Mouse (Mus musculus): ENCODE results near the gene Wipf1. TPM values are rescaled to one million over a fixed set of nuclear protein-coding genes. Genes with fewer than 3 reads are reported as not detected.
"Not testable (repeated sequence)": the region's sequence is repeated elsewhere in the genome, so short reads cannot be mapped to it uniquely, and the experiment has no call there.

Gene Wipf1
- polyA plus RNA-seq, 1 experiment from 2014 or later = 10.1 TPM

DNA sequence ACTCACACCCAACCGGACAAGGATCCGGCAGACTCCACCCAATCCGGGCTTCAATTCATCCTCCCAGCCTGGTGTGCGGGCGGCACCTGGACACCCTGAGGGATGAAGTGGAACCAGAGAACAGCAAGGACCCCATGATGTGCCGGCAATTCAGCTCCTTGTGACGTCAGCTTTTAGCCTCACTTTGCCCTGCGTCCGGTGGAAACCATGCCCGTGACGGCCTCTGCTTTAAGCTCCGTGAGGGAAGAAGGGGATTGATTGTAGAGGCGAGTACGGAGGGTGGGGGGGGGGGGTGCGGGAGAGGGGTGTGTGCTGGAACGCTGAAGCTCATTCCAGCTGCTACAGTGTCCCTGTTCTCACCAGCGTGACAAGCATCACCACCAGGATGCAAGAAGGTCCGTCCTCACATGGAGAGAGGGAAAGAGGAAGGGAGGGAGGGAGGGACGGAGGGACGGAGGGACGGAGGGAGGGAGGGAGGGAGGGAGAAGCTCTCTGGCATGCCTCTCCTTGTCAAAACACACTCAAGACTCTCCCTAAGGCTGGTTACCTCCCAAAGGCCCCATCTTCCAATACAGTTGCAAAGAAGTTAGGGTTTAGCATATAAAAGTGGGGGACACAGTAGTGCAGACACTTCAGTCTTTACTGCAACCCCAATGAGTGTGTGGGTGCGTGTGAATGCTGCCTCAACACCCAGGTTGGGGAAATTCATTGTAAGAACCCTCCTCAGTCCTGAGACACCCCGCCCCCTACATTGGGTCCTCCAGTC lies 31.5 kb upstream of the Wipf1 start:
- Histone ChIP-seq H3K9me3 (no peaks in the 10 kb centered on the region), H3K27ac (no peak overlapping the region), H3K4me2 (replicated peaks) (peak overlapping the region; percentile 80), H3K27me3 (replicated peaks) (no peaks in the 10 kb centered on the region), H3K4me3 (replicated peaks) (peak overlapping the region; percentile 38), H3K4me1 (replicated peaks) (0 out of 2 replicates have a peak, but pooled peaks cover 5% of the 10 kb centered on the region), H3K36me3 (no peaks in the 10 kb centered on the region), H3K9ac (0 out of 2 replicates have a peak overlapping the region, but pooled peaks have one; percentile 3)
- 2% methylated on average over 20 of the region's 23 CpGs for WGBS
- ATAC-seq = peak; percentile 57

DNA sequence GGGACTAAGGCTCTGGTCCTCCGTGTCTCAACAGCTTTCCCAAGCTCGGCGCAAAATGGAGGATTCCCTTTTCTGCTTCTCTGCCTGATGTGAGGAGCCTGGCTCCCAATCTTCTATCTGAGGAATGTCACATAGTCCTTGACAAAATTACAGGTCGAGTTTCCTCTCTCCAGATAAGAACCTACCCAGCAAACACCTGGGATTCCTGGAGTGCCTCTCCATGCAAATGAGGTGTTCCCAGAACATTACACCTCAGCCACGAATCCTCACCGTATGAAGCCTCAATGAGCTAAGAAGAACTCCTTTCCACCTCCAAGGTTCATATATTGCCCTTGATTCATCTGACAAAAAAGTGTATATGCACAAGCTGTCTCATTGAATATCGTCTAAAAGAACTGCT lies 30.9 kb upstream of the Wipf1 start:
- no peak overlapping the region for H3K27ac ChIP-seq
- H3K9me3 ChIP-seq = no peaks in the 10 kb centered on the region
- H3K36me3 ChIP-seq = no peaks in the 10 kb centered on the region
- peak overlapping the region; percentile 38 for H3K4me3 ChIP-seq (replicated peaks)
- peak overlapping the region; percentile 80 for H3K4me2 ChIP-seq (replicated peaks)
- H3K27me3 ChIP-seq (replicated peaks) = no peaks in the 10 kb centered on the region
- 43% methylated on average over 7 of the region's 7 CpGs for WGBS
- no peak overlapping the region for H3K9ac ChIP-seq
- H3K4me1 ChIP-seq (replicated peaks) = 0 out of 2 replicates have a peak, but pooled peaks cover 5% of the 10 kb centered on the region
- no peak for ATAC-seq

DNA sequence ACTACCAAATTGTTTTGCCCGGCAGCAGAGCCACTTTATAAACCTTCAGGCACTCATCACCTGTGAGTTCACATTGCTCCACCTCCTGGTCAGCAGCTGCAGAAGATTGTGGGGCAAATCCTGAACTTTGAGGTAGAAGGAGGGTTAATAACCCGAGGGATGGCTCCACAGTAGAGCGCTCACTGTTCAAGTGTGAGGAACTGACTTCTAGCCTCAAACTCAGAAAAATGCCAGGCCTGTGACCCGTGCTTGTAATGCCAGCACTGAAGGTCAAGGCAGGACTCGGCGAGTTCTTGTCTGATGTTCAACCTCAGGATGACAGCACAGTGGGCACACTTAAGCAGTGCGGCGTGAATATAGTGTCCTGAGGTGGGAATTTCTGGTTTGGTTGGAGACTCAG lies 28.4 kb upstream of the Wipf1 start:
- no peaks in the 10 kb centered on the region for H3K9me3 ChIP-seq
- H3K36me3 ChIP-seq = no peaks in the 10 kb centered on the region
- no peak for ATAC-seq
- 80% methylated on average over 8 of the region's 8 CpGs for WGBS
- no peak overlapping the region for H3K9ac ChIP-seq
- no peak overlapping the region for H3K27ac ChIP-seq
- H3K4me1 ChIP-seq (replicated peaks) = 0 out of 2 replicates have a peak, but pooled peaks cover 5% of the 10 kb centered on the region
- no peak overlapping the region for H3K4me3 ChIP-seq (replicated peaks)
- no peaks in the 10 kb centered on the region for H3K27me3 ChIP-seq (replicated peaks)
- H3K4me2 ChIP-seq (replicated peaks) = no peak overlapping the region

DNA sequence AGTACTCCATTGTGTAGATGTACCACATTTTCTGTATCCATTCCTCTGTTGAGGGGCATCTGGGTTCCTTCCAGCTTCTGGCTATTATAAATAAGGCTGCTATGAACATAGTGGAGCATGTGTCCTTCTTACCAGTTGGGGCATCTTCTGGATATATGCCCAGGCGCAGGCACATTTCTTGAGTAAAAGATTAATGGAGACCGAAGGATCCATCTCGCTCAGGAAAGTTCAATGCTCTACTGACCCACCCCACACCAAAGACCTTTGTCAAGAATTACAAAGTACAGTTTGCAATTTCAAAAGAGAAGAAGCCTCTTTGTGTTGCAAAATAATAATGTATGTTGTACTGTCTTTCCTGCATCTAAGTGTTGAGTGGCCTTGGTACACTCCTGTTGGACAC lies 27.5 kb upstream of the Wipf1 start:
- not testable (repeated sequence) for H3K36me3 ChIP-seq; H3K4me1 ChIP-seq (replicated peaks); H3K4me2 ChIP-seq (replicated peaks); H3K27me3 ChIP-seq (replicated peaks); H3K9me3 ChIP-seq; H3K27ac ChIP-seq; H3K9ac ChIP-seq; H3K4me3 ChIP-seq (replicated peaks); ATAC-seq
- WGBS = 95% methylated on average over 3 of the region's 3 CpGs

DNA sequence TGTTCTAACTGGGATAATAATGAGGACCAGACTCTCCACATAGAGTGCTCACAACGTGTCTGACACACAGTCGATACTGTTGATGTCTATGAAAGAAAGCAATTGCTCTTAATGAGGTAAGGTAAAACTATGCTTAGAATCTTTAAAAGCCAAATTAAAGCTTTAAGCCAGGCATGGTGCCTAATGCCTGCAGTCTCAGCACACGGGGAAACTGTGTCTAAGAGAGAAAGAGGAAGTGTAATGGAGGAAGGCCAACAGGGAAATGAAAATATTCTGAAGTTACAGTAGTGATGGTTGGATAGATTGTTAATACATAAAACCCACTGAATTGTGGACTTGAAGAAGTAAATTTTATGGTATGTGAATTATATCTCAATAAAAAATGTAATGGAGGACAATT lies 24.9 kb upstream of the Wipf1 start:
- Histone ChIP-seq H3K9me3 (no peaks in the 10 kb centered on the region), H3K4me1 (replicated peaks) (no peaks in the 10 kb centered on the region), H3K9ac (no peak overlapping the region), H3K4me2 (replicated peaks) (no peak overlapping the region), H3K4me3 (replicated peaks) (no peak overlapping the region), H3K36me3 (no peaks in the 10 kb centered on the region), H3K27me3 (replicated peaks) (no peaks in the 10 kb centered on the region), H3K27ac (no peak overlapping the region)
- 78% methylated on average over 3 of the region's 3 CpGs for WGBS
- no peak for ATAC-seq

DNA sequence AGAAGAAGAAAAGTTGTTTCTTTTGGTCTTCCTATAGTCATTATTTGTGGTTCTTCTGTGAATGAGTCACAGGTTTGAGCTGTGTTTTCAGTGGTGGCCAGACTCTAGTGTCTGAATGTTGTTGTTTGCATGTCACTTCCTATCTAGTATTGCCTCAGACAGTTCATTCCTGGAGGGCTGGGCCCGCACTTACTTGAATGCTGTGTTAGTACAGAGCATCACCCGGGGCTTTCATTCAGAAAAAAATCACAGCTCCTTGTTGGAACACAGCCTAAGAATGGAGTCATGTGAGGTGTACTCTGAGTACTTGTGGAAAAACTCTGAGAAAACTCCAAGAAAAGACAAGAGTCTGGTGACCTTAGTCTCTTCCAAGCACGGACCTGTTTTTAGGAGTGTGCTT lies 23.4 kb upstream of the Wipf1 start:
- H3K9ac ChIP-seq = no peak overlapping the region
- H3K27me3 ChIP-seq (replicated peaks) = no peaks in the 10 kb centered on the region
- H3K36me3 ChIP-seq = no peaks in the 10 kb centered on the region
- no peaks in the 10 kb centered on the region for H3K9me3 ChIP-seq
- no peak for ATAC-seq
- no peak overlapping the region for H3K4me3 ChIP-seq (replicated peaks)
- no peak overlapping the region for H3K27ac ChIP-seq
- no peaks in the 10 kb centered on the region for H3K4me1 ChIP-seq (replicated peaks)
- 73% methylated on average over 3 of the region's 3 CpGs for WGBS
- H3K4me2 ChIP-seq (replicated peaks) = no peak overlapping the region

DNA sequence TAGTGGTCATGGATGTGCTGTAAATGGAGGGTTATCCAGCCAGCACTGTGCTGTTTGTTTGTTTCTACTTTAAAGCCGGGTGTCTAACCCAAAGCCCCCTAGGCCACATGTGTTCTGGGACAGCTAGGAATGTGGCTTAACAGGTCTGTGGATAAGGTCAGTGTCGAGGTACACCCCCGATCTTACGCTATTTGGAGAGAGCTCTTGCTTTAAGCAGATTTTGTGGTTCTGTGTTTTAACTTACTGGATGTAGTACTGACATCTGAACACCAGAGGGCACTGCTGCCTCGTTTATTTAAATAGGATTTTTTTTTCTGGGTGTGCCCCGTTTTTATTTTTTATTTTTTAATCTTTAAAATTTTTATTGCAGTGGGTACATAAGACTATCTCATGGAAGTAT lies 21.2 kb upstream of the Wipf1 start:
- no peak overlapping the region for H3K4me3 ChIP-seq (replicated peaks)
- no peak overlapping the region for H3K9ac ChIP-seq
- no peaks in the 10 kb centered on the region for H3K36me3 ChIP-seq
- WGBS = 15% methylated on average over 6 of the region's 6 CpGs
- H3K27me3 ChIP-seq (replicated peaks) = no peaks in the 10 kb centered on the region
- no peaks in the 10 kb centered on the region for H3K4me1 ChIP-seq (replicated peaks)
- H3K27ac ChIP-seq = no peak overlapping the region
- no peak overlapping the region for H3K4me2 ChIP-seq (replicated peaks)
- no peak for ATAC-seq
- H3K9me3 ChIP-seq = no peaks in the 10 kb centered on the region

DNA sequence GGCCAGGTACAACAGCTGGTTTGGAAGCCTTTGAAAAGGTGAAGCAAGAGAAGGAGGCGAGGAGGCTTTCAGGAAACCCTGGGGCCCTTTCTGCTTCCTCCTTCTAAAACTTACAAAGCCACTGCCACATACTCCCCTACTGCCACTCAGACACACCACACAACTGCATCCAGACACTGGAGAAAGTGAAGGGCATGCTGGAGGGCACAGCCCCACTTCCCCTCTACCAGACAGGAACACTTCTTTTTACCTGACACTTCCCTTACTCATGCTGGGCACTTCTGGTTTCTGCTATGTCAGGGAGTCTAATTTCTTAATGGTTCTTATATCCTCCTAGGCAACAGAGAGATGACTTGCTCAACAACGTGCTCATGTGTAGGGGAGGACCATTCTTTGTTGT lies 19.0 kb upstream of the Wipf1 start:
- Histone ChIP-seq H3K27me3 (replicated peaks) (no peaks in the 10 kb centered on the region; the same call in 1 of the 2 replicates), H3K4me2 (replicated peaks) (no peak overlapping the region), H3K9ac (no peak overlapping the region), H3K4me1 (replicated peaks) (no peaks in the 10 kb centered on the region), H3K36me3 (no peaks in the 10 kb centered on the region), H3K27ac (no peak overlapping the region), H3K9me3 (no peaks in the 10 kb centered on the region), H3K4me3 (replicated peaks) (no peak overlapping the region)
- WGBS = 73% methylated on average over 2 of the region's 2 CpGs
- ATAC-seq = no peak

DNA sequence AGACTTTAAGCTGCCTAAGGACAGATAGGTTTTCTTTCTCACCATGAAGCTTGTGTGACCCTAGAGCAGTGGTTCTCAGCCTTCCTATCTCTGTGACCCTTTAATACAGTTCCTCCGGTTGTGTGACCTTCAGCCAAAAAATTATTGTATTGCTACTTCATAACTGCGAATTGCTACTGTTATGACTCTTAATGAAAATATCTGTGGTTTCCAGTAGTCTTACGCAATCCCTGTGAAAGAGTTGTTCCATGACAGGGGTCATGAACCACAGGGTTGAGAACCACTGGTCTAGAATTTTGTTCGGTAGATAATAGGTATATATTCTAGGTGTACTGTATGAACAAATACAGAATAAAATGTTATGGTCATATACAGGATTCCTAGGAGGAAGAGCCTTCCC lies 17.7 kb upstream of the Wipf1 start:
- Histone ChIP-seq H3K27ac (no peak overlapping the region), H3K9ac (no peak overlapping the region), H3K4me2 (replicated peaks) (no peak overlapping the region), H3K27me3 (replicated peaks) (no peaks in the 10 kb centered on the region; the same call in 1 of the 2 replicates), H3K36me3 (no peaks in the 10 kb centered on the region), H3K4me1 (replicated peaks) (no peaks in the 10 kb centered on the region), H3K4me3 (replicated peaks) (no peak overlapping the region), H3K9me3 (no peaks in the 10 kb centered on the region)
- ATAC-seq = no peak
- 89% methylated on average over 4 of the region's 4 CpGs for WGBS

DNA sequence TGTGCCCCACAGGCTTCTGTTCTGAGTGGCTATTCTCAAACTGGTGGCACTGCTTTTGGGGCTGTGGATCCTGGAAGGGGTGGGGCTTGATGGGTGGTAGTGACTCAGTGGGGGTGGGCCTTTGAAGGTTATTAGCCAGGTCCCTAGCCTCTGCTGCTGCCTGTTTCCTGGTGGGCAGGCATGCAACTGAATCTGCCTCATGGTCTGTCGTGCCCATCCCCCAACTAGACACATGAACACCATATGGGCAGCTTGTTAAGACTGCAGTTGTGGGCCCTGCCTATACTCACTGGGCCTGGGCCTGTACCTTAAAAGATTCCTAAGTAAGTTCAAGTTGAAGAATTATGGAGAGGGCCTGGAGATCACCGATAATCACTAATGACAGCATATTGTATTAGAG lies 16.0 kb upstream of the Wipf1 start:
- no peak overlapping the region for H3K4me2 ChIP-seq (replicated peaks)
- no peaks in the 10 kb centered on the region for H3K9me3 ChIP-seq
- H3K4me1 ChIP-seq (replicated peaks) = no peaks in the 10 kb centered on the region; the same call in 1 of the 2 replicates
- 78% methylated on average over 2 of the region's 2 CpGs for WGBS
- H3K36me3 ChIP-seq = no peaks in the 10 kb centered on the region
- no peak for ATAC-seq
- H3K9ac ChIP-seq = no peak overlapping the region
- H3K27ac ChIP-seq = no peak overlapping the region
- H3K27me3 ChIP-seq (replicated peaks) = no peaks in the 10 kb centered on the region; the same call in 1 of the 2 replicates
- no peak overlapping the region for H3K4me3 ChIP-seq (replicated peaks)

DNA sequence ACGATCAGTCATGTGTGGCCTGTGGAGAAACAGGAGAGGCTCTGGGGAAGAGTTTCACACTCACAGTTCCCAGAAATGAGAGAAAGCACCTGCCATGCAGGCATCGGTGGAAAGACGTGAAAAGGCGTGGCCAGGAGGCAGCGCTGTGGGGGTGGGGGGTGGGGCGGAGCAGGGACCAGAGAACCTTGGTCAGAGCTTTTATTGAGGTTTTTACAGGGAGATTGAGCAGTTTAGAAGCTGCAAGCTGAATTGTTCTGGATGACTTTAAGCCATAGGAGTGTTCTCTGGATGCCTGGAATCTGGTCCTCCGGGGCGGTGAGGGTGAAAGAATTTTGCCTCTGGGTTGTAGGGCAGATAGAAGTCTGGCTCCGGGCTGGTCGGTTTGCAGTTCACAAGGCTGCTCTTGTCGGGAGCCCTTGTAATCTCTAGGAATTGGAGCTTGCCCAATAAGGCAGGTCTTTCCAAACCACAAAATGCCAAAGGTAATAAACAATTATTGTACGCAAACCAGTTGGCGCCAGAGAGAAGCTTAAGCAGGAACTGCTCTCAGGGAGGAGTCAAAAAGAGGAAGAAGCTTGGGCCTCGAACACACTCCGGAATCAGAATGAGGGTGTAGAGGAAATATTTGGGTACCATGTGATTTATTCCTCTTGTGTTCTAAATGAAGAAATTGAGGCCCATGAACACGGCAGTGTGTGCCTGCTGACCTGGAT lies 11.1 kb upstream of the Wipf1 start:
- 19% methylated on average over 16 of the region's 16 CpGs for WGBS
- Histone ChIP-seq H3K4me1 (replicated peaks) (no peaks in the 10 kb centered on the region; the same call in 1 of the 2 replicates), H3K9me3 (no peaks in the 10 kb centered on the region), H3K36me3 (no peaks in the 10 kb centered on the region), H3K4me3 (replicated peaks) (no peak overlapping the region), H3K27ac (no peak overlapping the region), H3K4me2 (replicated peaks) (peak overlapping the region; percentile 44), H3K9ac (no peak overlapping the region), H3K27me3 (replicated peaks) (no peaks in the 10 kb centered on the region; the same call in 1 of the 2 replicates)
- peak; percentile 46 for ATAC-seq

DNA sequence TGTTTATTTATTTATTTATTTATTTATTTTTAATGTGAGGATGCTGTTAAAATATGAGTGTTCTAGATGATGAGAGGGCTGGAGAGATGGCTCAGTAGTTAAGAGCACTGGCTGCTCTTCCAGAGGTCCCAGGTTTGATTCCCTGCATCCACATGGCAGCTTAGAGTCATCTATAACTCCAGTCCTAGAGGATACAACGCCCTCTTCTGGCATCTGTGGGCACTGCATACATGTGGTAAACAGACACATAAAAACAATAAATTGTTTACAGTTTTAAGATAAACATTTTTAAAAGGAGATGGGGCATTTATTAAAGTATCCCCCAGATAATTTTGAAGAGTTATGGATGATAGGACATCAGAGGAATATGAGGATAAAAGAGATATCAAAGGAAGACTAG lies 10.2 kb upstream of the Wipf1 start:
- H3K9me3 ChIP-seq = no peaks in the 10 kb centered on the region
- no peak overlapping the region for H3K9ac ChIP-seq
- no peaks in the 10 kb centered on the region; the same call in 1 of the 2 replicates for H3K27me3 ChIP-seq (replicated peaks)
- H3K36me3 ChIP-seq = no peaks in the 10 kb centered on the region
- no peak overlapping the region for H3K4me2 ChIP-seq (replicated peaks)
- no peak for ATAC-seq
- no peaks in the 10 kb centered on the region; the same call in 1 of the 2 replicates for H3K4me1 ChIP-seq (replicated peaks)
- H3K4me3 ChIP-seq (replicated peaks) = no peak overlapping the region
- H3K27ac ChIP-seq = no peak overlapping the region
- WGBS = 20% methylated on average over 1 of the region's 1 CpGs

Measured in intestine, embryonic 15.5 days (tissue).